Mouse (Mus musculus): ENCODE results near the gene Celsr1. TPM values are rescaled to one million over a fixed set of nuclear protein-coding genes. Genes with fewer than 3 reads are reported as not detected.

Gene Celsr1
- total and polyA plus RNA-seq, 2 experiments from 2014 or later: 0.99 to 16.4 TPM

DNA sequence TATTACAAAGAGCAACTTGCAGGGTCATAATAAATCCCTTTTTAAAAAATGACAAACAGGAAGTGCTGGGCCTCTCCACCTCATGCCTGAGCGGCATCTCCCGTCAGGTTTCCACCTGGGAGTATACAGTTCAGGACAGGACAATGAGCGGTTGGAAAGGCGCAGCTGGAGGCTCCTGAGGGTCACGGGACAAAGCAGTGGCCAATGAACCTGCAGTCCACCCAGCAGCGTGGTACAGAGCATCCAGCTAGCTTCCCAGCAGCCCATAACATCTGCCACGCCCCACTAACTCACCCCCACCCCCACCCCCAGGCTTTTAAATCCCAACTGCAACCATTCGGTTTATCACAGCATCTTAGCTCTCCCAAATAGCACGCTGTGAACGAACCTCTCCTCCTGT is 19.9 kb downstream of the Celsr1 start:
- H3K4me1 ChIP-seq (ENCODE audit: insufficient read depth, low read length): peaks cover 14% of the 10 kb centered on the region
- DNase-seq (ENCODE audit: low spot score) (no peak), ATAC-seq (no peak)
- H3K9me3 ChIP-seq (ENCODE audit: low read length): no peaks in the 10 kb centered on the region
- WGBS: 25% methylated on average over 10 of the region's 10 CpGs
- H3K4me3 ChIP-seq (ENCODE audit: low read length): no peak overlapping the region
- no peak for TF ChIP-seq CTCF (IDR thresholded peaks at IDR 0.05; ENCODE audit: low read depth)
- no peak overlapping the region; the same call in 1 of the 2 replicates for H3K9ac ChIP-seq (replicated peaks; ENCODE audit: low read length)
- no peak overlapping the region for H3K27ac ChIP-seq
- H3K36me3 ChIP-seq (ENCODE audit: insufficient read depth, low read length): no peaks in the 10 kb centered on the region
- no peak overlapping the region for H3K4me2 ChIP-seq (ENCODE audit: low read depth, low read length)
- H3K27me3 ChIP-seq (ENCODE audit: insufficient read depth, low read length): no peaks in the 10 kb centered on the region

DNA sequence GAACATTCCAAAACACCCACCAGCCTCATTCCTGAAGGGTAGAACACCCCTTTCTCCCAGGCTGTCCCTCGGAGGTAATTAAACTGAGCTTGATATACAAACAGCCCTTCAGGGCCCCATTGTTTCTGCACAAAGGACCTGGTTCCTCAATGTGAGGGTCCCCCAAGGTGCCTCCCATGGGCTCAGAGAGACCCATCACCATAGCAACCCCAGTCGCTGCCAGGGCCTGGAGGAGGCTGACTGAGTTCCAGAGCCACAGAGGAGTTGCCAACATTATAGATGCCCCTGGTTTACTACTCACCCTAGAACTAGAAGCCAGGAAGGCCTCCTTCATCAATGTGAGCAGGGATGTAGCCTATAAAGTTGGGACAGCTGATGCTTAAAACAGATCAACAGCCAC is 20.4 kb downstream of the Celsr1 start:
- no peaks in the 10 kb centered on the region for H3K9me3 ChIP-seq (ENCODE audit: low read length)
- H3K4me1 ChIP-seq (ENCODE audit: insufficient read depth, low read length): peaks cover 14% of the 10 kb centered on the region
- no peak overlapping the region for H3K4me2 ChIP-seq (ENCODE audit: low read depth, low read length)
- TF ChIP-seq CTCF (IDR thresholded peaks at IDR 0.05; ENCODE audit: low read depth): no peak
- no peaks in the 10 kb centered on the region for H3K36me3 ChIP-seq (ENCODE audit: insufficient read depth, low read length)
- DNase-seq (ENCODE audit: low spot score): peak; percentile 46
- 0 out of 2 replicates have a peak, but pooled peaks have one; percentile 24 for ATAC-seq
- H3K27me3 ChIP-seq (ENCODE audit: insufficient read depth, low read length): no peaks in the 10 kb centered on the region
- 21% methylated on average over 2 of the region's 2 CpGs for WGBS
- no peak overlapping the region; the same call in 1 of the 2 replicates for H3K9ac ChIP-seq (replicated peaks; ENCODE audit: low read length)
- H3K27ac ChIP-seq: no peak overlapping the region
- no peak overlapping the region for H3K4me3 ChIP-seq (ENCODE audit: low read length)

DNA sequence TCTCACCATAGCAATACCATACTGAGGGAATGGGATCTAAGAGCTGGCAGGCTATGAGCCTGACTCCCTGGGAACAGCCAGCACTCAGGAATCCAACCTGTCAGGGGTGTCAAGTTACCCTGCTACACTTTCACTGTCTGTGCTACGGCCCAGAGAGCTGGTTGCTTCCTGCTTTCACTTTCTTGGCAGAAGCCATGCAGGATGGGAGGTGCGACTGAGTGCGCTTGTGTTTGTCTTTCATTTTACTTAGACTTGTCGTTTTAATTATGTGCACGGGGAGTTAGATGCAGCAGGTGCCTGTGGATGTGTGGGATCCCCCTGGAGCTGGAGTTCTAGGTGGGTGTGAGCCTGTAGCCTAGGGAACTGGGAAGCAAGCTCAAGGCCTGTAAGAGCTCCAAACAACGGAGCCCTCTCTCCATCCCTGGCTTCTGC is 25.9 kb downstream of the Celsr1 start:
- ATAC-seq: no peak
- H3K9ac ChIP-seq (replicated peaks; ENCODE audit: low read length): no peak overlapping the region
- no peak for TF ChIP-seq CTCF (IDR thresholded peaks at IDR 0.05; ENCODE audit: low read depth)
- no peaks in the 10 kb centered on the region for H3K27me3 ChIP-seq (ENCODE audit: insufficient read depth, low read length)
- no peaks in the 10 kb centered on the region for H3K9me3 ChIP-seq (ENCODE audit: low read length)
- peaks cover 16% of the 10 kb centered on the region for H3K4me1 ChIP-seq (ENCODE audit: insufficient read depth, low read length)
- H3K4me2 ChIP-seq (ENCODE audit: low read depth, low read length): no peak overlapping the region
- 22% methylated on average over 6 of the region's 6 CpGs for WGBS
- DNase-seq (ENCODE audit: low spot score): no peak
- no peak overlapping the region for H3K27ac ChIP-seq
- no peak overlapping the region for H3K4me3 ChIP-seq (ENCODE audit: low read length)
- no peaks in the 10 kb centered on the region for H3K36me3 ChIP-seq (ENCODE audit: insufficient read depth, low read length)

DNA sequence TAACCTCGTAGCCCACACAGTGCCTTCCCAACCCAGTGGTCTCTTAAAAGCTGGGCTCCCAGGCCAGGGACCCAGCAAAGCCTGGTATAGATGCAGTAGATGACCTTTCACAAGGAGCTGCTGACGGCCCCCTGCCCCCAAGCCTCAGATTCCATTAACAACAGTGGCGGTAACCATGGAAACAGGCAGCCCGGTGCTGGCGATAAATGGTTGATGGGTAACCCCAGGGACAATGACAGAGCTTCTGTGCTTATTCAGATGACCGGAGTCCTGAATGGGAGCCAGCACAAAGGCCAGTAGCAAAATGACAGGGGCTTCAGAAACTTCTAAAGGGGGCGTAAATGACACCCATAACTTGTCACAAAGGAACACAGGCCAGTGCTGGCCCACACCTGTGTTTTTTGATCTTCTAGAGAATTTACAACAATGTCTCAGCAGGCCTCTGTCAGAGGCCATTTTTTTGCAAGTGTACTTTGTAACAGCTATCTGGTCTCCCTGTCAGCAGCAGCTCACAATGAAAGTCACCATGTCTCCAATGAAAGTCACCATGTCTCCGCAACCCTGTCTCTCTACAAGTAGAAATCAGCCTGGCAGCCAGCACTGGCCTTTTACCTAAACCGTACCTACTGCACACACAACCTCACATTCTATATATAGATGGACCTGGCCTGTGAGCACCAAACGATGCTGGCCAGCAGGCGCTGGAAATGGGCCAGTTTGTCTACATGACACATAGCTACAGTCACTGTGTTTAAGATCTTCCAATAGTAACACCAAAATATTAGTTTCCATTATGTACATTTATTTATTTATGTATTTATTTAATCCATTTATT is 27.7 kb downstream of the Celsr1 start:
- no peak overlapping the region for H3K4me3 ChIP-seq (ENCODE audit: low read length)
- 14% methylated on average over 11 of the region's 11 CpGs for WGBS
- TF ChIP-seq CTCF (IDR thresholded peaks at IDR 0.05; ENCODE audit: low read depth): no peak
- no peaks in the 10 kb centered on the region for H3K27me3 ChIP-seq (ENCODE audit: insufficient read depth, low read length)
- H3K9ac ChIP-seq (replicated peaks; ENCODE audit: low read length): no peak overlapping the region
- H3K4me2 ChIP-seq (ENCODE audit: low read depth, low read length): peak overlapping the region; percentile 13; the same call in 1 of the 2 replicates
- DNase-seq (ENCODE audit: low spot score): peak; percentile 83
- peak; percentile 72 for ATAC-seq
- peaks cover 15% of the 10 kb centered on the region for H3K4me1 ChIP-seq (ENCODE audit: insufficient read depth, low read length)
- H3K36me3 ChIP-seq (ENCODE audit: insufficient read depth, low read length): no peaks in the 10 kb centered on the region
- no peaks in the 10 kb centered on the region for H3K9me3 ChIP-seq (ENCODE audit: low read length)
- H3K27ac ChIP-seq: peak overlapping the region; percentile 75

DNA sequence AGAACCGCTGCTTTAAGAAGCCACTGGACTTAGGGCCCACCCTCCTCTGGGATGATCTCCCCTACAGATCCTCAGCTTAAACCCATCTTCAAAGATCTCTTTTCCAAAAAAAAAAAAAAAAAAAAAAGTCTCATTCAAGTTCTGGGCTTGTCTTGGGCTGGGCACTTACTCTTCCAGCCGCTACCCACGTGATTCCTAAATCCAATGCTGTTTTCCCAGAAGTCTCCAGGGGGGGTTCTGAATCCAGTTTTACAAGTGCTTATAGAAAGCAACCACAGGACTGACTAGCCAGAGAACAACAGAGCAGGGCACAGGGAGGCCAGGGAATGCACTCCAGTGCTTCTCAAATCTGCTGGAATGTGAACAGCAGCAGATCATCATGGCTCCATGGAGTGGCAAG is 29.5 kb downstream of the Celsr1 start:
- Histone ChIP-seq H3K4me1 (ENCODE audit: insufficient read depth, low read length) (peaks cover 22% of the 10 kb centered on the region), H3K27me3 (ENCODE audit: insufficient read depth, low read length) (no peaks in the 10 kb centered on the region), H3K27ac (no peak overlapping the region), H3K9ac (replicated peaks; ENCODE audit: low read length) (no peak overlapping the region), H3K4me2 (ENCODE audit: low read depth, low read length) (no peak overlapping the region), H3K36me3 (ENCODE audit: insufficient read depth, low read length) (no peaks in the 10 kb centered on the region), H3K4me3 (ENCODE audit: low read length) (no peak overlapping the region), H3K9me3 (ENCODE audit: low read length) (no peaks in the 10 kb centered on the region)
- DNase-seq (ENCODE audit: low spot score): no peak
- ATAC-seq: no peak
- no peak for TF ChIP-seq CTCF (IDR thresholded peaks at IDR 0.05; ENCODE audit: low read depth)
- 80% methylated on average over 3 of the region's 3 CpGs for WGBS

DNA sequence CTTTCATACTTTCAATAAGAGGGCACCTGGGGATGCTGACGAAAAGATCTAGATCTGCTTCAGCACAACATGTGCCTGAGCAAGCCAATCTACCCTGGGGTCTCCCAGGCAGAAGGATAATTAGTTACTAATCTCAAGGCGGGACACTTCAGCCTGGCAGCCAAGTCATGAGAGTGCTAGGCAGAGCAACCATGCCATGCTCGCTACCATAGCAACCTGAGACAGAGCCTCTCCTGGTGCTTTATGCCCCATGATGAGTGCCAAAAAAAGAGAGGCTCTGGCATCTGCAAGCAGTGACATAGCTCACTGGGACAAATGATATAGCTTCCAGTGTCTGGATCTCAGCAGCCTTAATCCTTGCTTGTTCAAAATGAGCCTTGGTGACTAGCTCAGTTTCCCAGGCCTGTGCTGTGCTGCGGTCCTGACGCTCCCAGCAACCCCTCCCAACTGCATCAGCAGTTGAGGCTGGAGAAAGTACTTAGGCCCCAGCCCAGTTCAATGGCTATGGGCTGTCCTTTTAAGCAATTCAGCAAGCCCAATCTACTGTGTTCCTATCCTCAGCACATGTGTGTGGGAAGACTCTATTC is 32.8 kb downstream of the Celsr1 start:
- TF ChIP-seq CTCF (IDR thresholded peaks at IDR 0.05; ENCODE audit: low read depth): no peak
- Histone ChIP-seq H3K9me3 (ENCODE audit: low read length) (no peaks in the 10 kb centered on the region), H3K4me2 (ENCODE audit: low read depth, low read length) (no peak overlapping the region), H3K9ac (replicated peaks; ENCODE audit: low read length) (no peak overlapping the region), H3K36me3 (ENCODE audit: insufficient read depth, low read length) (no peaks in the 10 kb centered on the region), H3K27me3 (ENCODE audit: insufficient read depth, low read length) (no peaks in the 10 kb centered on the region), H3K4me1 (ENCODE audit: insufficient read depth, low read length) (peaks cover 17% of the 10 kb centered on the region), H3K27ac (peak overlapping the region; percentile 61; the same call in 1 of the 2 replicates), H3K4me3 (ENCODE audit: low read length) (no peak overlapping the region)
- peak; percentile 91 for DNase-seq (ENCODE audit: low spot score)
- 12% methylated on average over 5 of the region's 5 CpGs for WGBS
- peak; percentile 90 for ATAC-seq
